Mouse (Mus musculus) adrenal gland, postnatal 36 days (tissue): ENCODE measurements at regions not wholly inside any gene's neighbourhood (a gene's known extent, or its start where the extent isn't known, plus 50 kb on each side); places are given as distances from the start of the nearest gene placed in this dataset.
"Not testable (repeated sequence)": the region's sequence is repeated elsewhere in the genome, so short reads cannot be mapped to it uniquely, and the experiment has no call there.

ENCODE experiments used
- DNase-seq, 2 experiments: peaks; one replicate each; pipeline ENCODE4 v3.0.0; 2021; ENCODE audit warnings: mixed read lengths in 1 of 2

GRCm38 (mm10) chr5:22433512-22433911, 89.0 kb upstream of the Reln start:
- DNase-seq: no peak

GRCm38 (mm10) chr5:22431721-22432120, 87.2 kb upstream of the Reln start:
- no peak for DNase-seq

DNA sequence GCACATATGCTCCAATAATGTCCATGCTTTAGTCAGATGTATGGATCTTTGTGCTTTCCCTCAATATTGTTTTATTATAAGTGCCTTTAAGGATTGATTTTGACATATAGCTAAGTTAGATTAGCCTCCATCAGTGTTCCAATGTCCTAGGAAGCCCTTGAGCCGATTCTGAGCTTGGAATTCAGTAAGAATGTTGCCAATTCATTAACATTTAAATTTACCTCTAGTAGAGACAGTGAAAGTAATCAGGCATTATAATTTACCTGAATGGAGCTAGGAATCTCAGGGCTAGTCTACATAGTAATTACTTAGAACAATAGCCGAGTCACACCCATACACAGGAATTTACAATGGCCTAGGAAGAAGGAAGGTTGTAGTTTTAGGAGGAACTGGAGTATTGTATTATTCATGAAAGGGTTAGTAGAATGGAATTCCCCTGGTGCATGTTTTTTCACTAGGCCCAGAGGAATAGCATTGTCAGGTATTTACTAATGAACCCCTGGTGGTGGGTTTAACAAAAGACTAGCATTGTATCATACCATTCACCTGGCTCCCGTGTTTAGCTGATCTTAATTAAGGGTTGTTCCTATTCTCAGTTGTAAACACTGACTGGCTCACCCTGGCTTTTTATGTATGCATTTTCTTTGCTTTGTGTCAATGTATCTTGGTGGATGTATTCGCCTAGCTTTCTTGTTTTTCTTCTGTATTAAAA, 81.4 kb upstream of the Reln start:
- DNase-seq: not testable (repeated sequence)

DNA sequence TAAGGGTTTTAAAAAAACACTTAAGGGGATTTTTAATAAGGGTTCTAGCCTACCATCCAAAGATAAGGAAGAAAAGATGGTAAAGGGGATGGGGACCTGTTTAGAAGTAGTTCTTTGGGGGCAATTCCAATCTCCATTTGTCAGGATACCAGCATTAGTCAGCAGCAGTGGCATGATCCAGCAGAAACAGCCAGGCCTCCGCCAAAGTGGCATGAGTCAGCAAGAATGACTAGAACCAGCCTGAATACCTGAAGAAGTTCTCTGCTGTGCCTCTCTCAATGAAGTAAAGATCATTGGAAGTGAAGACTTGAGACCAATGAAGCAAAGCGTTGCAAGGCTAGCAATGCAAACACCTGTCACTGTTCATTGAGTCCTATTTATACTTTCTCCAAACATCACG, 71.5 kb upstream of the Reln start:
- DNase-seq: no peak

DNA sequence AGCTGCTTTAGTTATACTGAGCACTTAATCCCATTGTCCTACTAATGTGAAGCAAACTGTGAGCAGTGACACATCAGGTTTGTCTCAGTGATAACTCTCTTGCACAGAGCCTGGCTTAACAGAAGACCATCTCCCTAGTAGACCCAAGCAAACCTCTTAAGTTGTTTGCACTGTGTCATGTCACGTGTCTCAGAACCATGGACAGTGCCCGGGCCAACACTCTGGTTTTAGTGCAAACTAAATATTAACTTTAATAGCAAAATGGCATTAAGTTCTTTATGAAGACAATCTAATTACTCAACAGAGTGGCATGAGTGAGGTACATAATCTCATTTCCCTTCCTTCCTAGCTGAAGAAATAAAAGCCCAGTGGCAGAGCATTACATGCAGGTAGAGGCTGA, 54.6 kb upstream of the Reln start:
- DNase-seq: peak in 1 of 2 experiments; percentile 5
